Mouse (Mus musculus) lung, embryonic 14.5 days (tissue): ENCODE results near the gene Sema7a. TPM values are rescaled to one million over a fixed set of nuclear protein-coding genes. Genes with fewer than 3 reads are reported as not detected.

Experiments used
- ATAC-seq: fragments of 200-750 bp; cut with Nextera tagmentation; 2 replicates; pipeline ENCODE4 v1.8.0; 2017; ENCODE audit warnings: mild to moderate bottlenecking, moderate TSS enrichment, moderate library complexity; ENCODE audit not compliant: insufficient read depth
- DNase-seq: peaks from one replicate; pipeline ENCODE4 v3.0.0-alpha.2; 2015
- H3K27ac ChIP-seq: fragments of 300-500 bp; sonication (generic); 2 replicates; pipeline ENCODE4 v1.5.1; 2014; ENCODE audit warnings: low read depth, mild to moderate bottlenecking, moderate library complexity
- H3K27me3 ChIP-seq: fragments of 300-500 bp; sonication (generic); 2 replicates; pipeline ENCODE4 v1.6.1; 2014; ENCODE audit warnings: low read length, control low read depth; ENCODE audit not compliant: insufficient read depth
- H3K36me3 ChIP-seq: fragments of 300-500 bp; sonication (generic); 2 replicates; pipeline ENCODE4 v1.6.1; 2014; ENCODE audit warnings: control low read depth; ENCODE audit not compliant: insufficient read depth
- H3K4me1 ChIP-seq: fragments of 300-500 bp; sonication (generic); 2 replicates; pipeline ENCODE4 v1.6.1; 2014; ENCODE audit warnings: antibody characterized with exemption, control low read depth; ENCODE audit not compliant: insufficient read depth
- H3K4me2 ChIP-seq: fragments of 300-500 bp; sonication (generic); 2 replicates; pipeline ENCODE4 v1.6.1; 2014; ENCODE audit warnings: mild to moderate bottlenecking
- H3K4me3 ChIP-seq: fragments of 300-500 bp; sonication (generic); 2 replicates; pipeline ENCODE4 v1.5.1; 2014; ENCODE audit warnings: low read depth, low read length
- H3K9ac ChIP-seq: fragments of 300-500 bp; sonication (generic); 2 replicates; pipeline ENCODE4 v1.6.1; 2014
- H3K9me3 ChIP-seq: fragments of 300-500 bp; sonication (generic); 2 replicates; pipeline ENCODE4 v1.6.1; 2016; ENCODE audit warnings: low read depth, low read length, control low read depth
- CTCF ChIP-seq: IDR thresholded peaks from 2 replicates; pipeline ENCODE4 v1.5.1; 2016; ENCODE audit warnings: antibody characterized with exemption, low read depth
- WGBS: fragments of 180-500 bp; shearing (Covaris S2); extraction: QIAGEN DNeasy Blood & Tissue Kit; methylation state at CpG from one replicate; pipeline ENCODE4 v1.1.7; 2014; 5-methylcytosine and 5-hydroxymethylcytosine counted together
- polyA plus RNA-seq: library from polyadenylated mRNA; unstranded; fragments of >200 nt; fragmentation: Nextera tagmentation; extraction: Ambion mirVana; gene quantifications from 2 replicates; pipeline ENCODE4 v1.2.1, GENCODE M21; 2014

Gene Sema7a
- polyA plus RNA-seq, 1 experiment from 2014 or later: 1.0 TPM

- ATAC-seq (no peak), DNase-seq (no peak)
- no peak overlapping the region for H3K9ac ChIP-seq
- H3K4me1 ChIP-seq: no peaks in the 10 kb centered on the region
- H3K9me3 ChIP-seq: no peaks in the 10 kb centered on the region
- H3K4me2 ChIP-seq: no peak overlapping the region
- H3K36me3 ChIP-seq: peaks cover 21% of the 10 kb centered on the region
- no peaks in the 10 kb centered on the region for H3K27me3 ChIP-seq
- 64% methylated on average over 3 of the region's 3 CpGs for WGBS
- no peak overlapping the region for H3K27ac ChIP-seq
- no peak for TF ChIP-seq CTCF
- no peak overlapping the region for H3K4me3 ChIP-seq
Observed at GRCm38 (mm10) chr9:57932253-57932652, 7.7 kb upstream of the Sema7a start.

- Histone ChIP-seq H3K36me3 (peaks cover 17% of the 10 kb centered on the region), H3K4me1 (no peaks in the 10 kb centered on the region), H3K9ac (no peak overlapping the region), H3K27me3 (no peaks in the 10 kb centered on the region), H3K9me3 (no peaks in the 10 kb centered on the region), H3K27ac (no peak overlapping the region), H3K4me2 (no peak overlapping the region), H3K4me3 (no peak overlapping the region)
- no peak for DNase-seq
- TF ChIP-seq CTCF: no peak
- 61% methylated on average over 6 of the region's 6 CpGs for WGBS
- ATAC-seq: no peak
Observed at GRCm38 (mm10) chr9:57932831-57933602, 6.9 kb upstream of the Sema7a start.

- 26% methylated on average over 6 of the region's 6 CpGs for WGBS
- H3K4me1 ChIP-seq: no peaks in the 10 kb centered on the region
- H3K9ac ChIP-seq: no peak overlapping the region
- no peak overlapping the region for H3K4me2 ChIP-seq
- peaks cover 15% of the 10 kb centered on the region for H3K27me3 ChIP-seq
- DNase-seq (peak; percentile 89), ATAC-seq (peak; percentile 56; the same call in 1 of the 2 replicates)
- H3K27ac ChIP-seq: no peak overlapping the region
- H3K9me3 ChIP-seq: no peaks in the 10 kb centered on the region
- no peak overlapping the region for H3K4me3 ChIP-seq
- no peaks in the 10 kb centered on the region for H3K36me3 ChIP-seq
- TF ChIP-seq CTCF: peak; percentile 92
Observed at GRCm38 (mm10) chr9:57935683-57936437, 4.1 kb upstream of the Sema7a start.

- ATAC-seq: no peak
- DNase-seq: no peak
- no peaks in the 10 kb centered on the region for H3K4me1 ChIP-seq
- no peak overlapping the region for H3K27ac ChIP-seq
- no peaks in the 10 kb centered on the region for H3K9me3 ChIP-seq
- H3K4me2 ChIP-seq: no peak overlapping the region
- peaks cover 29% of the 10 kb centered on the region for H3K27me3 ChIP-seq
- WGBS: 79% methylated on average over 4 of the region's 4 CpGs
- no peaks in the 10 kb centered on the region for H3K36me3 ChIP-seq
- no peak for TF ChIP-seq CTCF
- no peak overlapping the region for H3K4me3 ChIP-seq
- H3K9ac ChIP-seq: no peak overlapping the region
Observed at GRCm38 (mm10) chr9:57937171-57937570, 2.7 kb upstream of the Sema7a start.

- Histone ChIP-seq H3K4me2 (no peak overlapping the region), H3K27ac (no peak overlapping the region), H3K27me3 (peaks cover 33% of the 10 kb centered on the region), H3K4me1 (no peaks in the 10 kb centered on the region), H3K9me3 (no peaks in the 10 kb centered on the region), H3K4me3 (no peak overlapping the region), H3K9ac (no peak overlapping the region), H3K36me3 (no peaks in the 10 kb centered on the region)
- WGBS: 64% methylated on average over 6 of the region's 6 CpGs
- TF ChIP-seq CTCF: no peak
- DNase-seq (no peak), ATAC-seq (no peak)
Observed at GRCm38 (mm10) chr9:57937651-57938050, 2.3 kb upstream of the Sema7a start.

- Histone ChIP-seq H3K36me3 (no peaks in the 10 kb centered on the region), H3K4me1 (no peaks in the 10 kb centered on the region), H3K9ac (no peak overlapping the region), H3K27me3 (peaks cover 36% of the 10 kb centered on the region), H3K27ac (no peak overlapping the region), H3K4me3 (no peak overlapping the region), H3K9me3 (no peaks in the 10 kb centered on the region), H3K4me2 (no peak overlapping the region)
- ATAC-seq (no peak), DNase-seq (no peak)
- TF ChIP-seq CTCF: no peak
- WGBS: 60% methylated on average over 5 of the region's 5 CpGs
Observed at GRCm38 (mm10) chr9:57938225-57939055, 1.5 kb upstream of the Sema7a start.

GRCm38 (mm10) chr9:57940349-57940794, 460 bp downstream of the Sema7a start:
- WGBS: under 1% methylated on average over 44 of the region's 44 CpGs
- Histone ChIP-seq H3K4me1 (no peaks in the 10 kb centered on the region), H3K9ac (peak overlapping the region; percentile 54), H3K9me3 (no peaks in the 10 kb centered on the region), H3K4me2 (peak overlapping the region; percentile 99), H3K4me3 (peak overlapping the region; percentile 67), H3K36me3 (no peaks in the 10 kb centered on the region), H3K27ac (no peak overlapping the region), H3K27me3 (peaks cover 36% of the 10 kb centered on the region)
- TF ChIP-seq CTCF: no peak
- ATAC-seq: peak; percentile 76
- peak; percentile 54 for DNase-seq
